Mouse (Mus musculus) kidney, postnatal 10 days (tissue): ENCODE data around the gene Olfr1341.

Experiments used
- DNase-seq: peaks from one replicate; pipeline ENCODE4 v3.0.0; 2021; ENCODE audit warnings: mixed read lengths

The Olfr1341 gene

DNA sequence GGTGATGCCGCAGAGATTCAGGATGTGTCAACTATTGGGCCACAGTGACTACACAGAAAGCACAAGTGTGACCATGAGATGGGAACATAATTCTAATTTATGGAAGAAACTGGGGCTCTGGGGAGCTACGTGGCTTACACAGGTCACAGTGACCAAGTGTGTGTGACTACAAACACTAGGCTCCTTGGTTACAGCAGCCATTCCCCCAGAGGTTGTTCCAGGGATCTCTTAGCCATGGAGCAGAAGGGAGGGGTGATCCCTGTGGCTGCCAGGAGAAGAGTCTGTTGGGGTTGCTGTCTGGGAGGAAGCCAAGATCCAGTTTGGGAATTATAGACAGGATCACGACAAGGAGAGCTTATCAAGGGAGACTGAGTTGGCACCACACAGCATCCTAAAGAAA lies at the start of gene Olfr1341:
Olfr1341 (plus strand) TSS at position 301 of the 400 bp plus-strand sequence.
- DNase-seq: no peak

DNA sequence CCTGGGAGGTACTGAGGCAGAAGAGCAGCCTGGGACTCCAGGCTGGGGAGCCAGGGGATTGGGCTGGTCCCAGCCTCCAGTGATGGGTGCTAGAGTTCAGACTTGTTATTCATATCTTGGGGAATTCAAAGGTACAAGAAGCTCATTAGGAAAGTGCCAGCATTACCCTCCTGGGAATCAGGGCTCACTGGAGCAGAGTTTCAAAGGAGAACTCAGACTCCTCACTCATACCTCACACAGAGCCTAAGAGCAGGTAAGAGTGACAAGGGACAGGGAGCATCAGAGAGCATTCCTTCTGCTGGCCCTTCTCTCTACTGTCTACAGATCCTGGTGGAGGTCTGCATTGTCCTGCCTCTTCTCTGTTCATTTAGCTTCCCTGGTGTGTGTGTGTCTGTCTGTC lies 44.7 kb upstream of the Olfr1341 start, which contains the start of gene Olfr62:
Olfr62 (plus strand) TSS at position 301 of the 400 bp plus-strand sequence.
- DNase-seq: no peak

DNA sequence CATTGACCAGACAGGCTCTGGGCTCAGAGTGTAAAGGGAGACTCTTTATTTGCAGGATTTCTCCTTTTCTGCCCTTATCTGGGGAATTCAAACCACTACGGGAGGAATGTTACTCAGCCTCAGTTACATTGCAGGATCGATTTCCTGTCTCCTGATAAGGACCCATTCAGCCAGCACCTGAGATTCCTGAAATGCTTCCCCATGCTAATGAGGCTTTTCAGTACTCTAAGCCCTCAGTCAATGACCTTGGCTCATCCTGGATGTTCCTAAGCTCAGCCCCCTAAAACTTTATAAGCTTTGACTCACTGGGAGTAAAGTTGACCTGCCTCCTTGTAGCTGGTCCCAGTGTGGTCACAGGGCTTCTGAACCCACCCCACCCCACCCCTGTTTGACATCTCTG lies 16.2 kb upstream of the Olfr1341 start:
- DNase-seq: no peak

DNA sequence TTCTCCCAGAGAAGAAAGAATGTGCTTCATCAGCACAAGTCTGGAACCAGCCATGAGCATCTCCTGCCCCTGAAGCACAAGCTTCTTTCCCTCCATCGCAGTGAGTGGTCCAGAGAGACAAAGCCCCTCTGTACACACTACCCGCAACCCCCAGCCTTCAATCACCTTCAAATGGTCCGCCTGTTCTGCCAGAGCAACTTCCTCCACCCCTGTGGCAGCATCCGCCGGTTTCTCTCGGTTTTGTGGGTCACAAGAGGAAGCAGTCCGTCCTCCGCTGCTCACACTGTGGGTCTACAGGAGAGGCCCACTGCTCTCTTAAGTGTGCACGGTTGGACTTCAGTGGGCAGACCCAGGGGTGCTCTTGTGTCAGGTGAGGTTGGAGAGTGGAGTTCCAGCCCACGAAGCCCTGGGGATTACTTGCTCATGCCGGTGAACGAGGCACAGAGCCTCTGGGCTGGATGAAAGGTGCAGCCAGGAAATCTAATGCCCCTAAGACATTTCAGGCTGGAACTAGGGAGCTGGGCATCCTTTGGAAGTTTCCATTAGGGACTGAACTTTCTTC lies 10.8 kb upstream of the Olfr1341 start, which contains the start of gene Olfr1342:
Olfr1342 (minus strand) TSS at position 345 of the 562 bp plus-strand sequence.
- DNase-seq: peak; percentile 4

DNA sequence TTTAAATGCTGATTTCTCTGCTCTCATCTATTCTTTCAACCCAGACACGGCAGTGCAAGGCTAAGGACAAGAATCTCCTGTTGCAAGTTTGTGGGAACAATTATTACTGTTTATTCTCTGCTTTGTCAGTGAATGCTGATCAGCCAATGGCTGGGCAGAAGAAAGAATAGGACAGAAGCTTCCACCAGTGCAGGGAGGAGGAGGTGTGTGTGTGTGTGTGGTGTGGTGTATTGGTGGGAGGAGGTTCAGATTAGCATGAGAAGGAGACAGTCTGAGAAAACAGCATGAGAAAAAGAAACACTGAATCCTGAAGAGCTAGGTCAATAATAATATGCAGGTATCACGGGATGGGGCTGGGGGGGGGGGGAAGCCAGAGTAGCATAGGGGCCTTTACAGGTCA lies 9.5 kb upstream of the Olfr1341 start:
- DNase-seq: no peak

DNA sequence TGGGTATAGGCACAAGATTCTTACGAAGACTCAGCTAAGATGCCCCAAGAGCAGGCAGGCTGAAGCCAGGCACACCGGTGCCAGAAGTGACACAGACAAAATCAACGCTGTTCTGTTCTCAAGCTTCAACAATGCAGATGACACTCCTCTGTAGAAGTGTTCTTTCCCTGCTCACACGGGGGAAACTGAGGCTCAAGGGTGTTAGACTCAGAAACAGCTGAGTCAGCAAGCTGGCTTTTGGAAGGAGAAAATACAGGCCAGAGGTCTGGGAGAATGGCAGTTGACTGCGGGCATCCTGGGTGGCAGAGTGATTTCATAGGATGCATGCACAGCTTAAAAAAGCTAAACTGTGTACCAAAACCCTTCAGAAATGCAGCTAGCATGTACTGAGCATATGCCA lies 4.8 kb downstream of the Olfr1341 start:
- no peak for DNase-seq

DNA sequence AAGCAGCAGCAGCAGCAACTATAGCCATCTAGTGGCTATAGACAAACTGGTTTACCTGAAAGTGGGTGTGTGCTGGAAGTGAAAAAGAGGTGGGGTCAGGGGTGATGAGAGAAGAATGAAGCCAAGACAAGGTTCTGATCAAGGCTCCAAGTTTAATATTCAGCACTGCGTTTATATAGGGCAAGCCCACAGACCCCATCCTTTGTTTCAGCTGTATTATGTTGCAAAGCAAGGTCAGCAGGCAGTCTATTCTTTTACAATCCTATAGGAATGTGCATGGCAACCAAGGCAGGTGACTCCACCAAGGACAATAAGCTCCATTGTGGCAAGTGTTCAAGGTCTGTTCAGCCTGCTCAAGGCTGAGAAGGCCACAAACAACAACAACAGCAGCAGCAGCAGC lies 8.3 kb downstream of the Olfr1341 start:
- DNase-seq: no peak

DNA sequence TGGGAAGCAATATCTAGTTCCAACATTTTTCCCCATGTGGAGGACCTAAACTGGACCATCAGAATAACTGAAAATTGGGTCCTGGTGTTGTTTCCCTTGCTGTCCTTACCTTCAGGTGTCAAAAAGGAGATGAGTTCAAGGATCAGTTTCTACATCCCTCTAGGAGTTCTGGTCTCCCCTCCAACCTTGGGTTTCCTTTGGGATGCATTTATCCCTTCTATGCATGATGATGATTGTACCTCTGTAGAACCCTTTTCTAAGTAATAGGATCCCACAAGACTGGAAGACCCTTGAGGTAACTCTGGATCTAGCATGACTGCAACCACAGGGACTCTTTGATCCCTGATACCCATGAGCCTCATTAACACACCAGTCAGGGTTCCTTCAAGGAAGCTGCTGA lies 16.5 kb downstream of the Olfr1341 start, which contains the start of gene Olfr1340:
Olfr1340 (plus strand) TSS at position 301 of the 400 bp plus-strand sequence.
- DNase-seq: no peak

DNA sequence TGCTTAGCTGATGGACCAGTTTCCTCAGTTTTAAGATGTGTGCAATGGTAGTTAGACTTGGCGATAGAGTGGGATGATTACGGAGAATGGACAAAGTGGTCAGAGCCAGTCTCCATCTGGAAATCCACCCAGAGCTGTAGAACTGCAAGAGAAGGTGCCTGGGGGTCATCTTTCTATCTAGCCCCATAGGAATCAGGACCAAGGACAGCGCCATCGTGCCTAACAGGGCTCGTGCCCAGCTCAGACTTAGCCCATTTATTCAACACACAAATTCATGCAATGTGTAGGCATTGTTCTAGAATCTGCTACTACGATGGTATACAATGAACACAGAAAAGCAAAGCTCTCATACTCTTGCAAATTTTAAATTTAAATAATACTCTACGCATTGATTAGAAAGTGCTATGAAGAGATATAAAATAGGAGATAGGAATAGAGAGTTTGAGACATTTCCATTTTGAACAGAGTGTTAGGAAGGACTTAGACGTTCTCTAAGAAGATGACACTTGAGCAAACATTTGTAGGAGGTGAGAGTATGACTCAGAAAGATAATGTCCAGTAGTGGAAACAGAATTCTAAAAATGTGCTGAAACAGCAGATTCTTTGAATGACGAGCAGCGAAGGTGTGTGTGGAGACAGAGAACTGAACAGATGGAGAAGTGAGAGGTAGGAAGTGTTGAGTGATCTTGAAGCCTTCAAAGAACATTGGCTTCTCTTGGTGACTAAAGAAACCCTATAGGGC lies 18.6 kb downstream of the Olfr1341 start:
- peak; percentile 61 for DNase-seq

DNA sequence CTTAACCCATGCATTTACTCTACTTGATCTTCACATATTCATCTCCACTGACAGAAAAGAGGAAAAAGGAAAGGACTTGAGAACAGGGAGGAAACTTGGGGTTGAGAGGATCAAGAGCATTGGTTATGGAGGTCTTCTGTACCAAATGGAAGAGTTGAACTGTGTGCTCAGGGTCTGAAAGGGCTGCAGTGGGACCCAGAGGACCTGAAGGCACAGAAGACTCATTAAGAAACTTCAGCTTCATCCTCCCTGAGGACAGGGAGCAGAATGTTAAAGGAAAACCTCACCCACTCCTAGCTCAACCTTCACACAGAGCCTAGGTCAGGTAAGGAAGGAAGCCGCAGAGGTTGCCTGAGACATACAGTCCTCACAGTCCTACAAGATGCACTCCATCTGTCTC lies 28.6 kb downstream of the Olfr1341 start, which contains the start of gene Olfr1339:
Olfr1339 (plus strand) TSS at position 301 of the 400 bp plus-strand sequence.
- no peak for DNase-seq

DNA sequence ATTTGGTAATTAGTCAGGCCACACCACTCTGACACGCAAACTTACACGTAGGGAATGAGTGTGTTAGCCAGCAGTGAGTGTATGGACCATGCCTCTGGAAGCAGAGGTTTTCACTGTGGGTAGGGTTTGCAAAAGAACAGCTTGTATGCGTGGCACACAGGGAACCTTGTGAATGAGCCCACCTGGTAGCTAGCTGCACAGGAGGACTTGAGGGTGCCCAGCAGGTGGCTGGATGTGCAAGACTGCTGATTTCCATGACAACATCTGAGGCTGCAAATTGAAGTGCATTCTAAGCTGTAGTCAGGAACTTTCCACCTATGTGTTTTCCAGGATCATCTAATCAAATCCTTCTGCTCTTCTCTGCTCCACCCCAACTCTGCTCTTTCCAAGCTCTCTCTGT lies 36.3 kb downstream of the Olfr1341 start:
- DNase-seq: no peak

DNA sequence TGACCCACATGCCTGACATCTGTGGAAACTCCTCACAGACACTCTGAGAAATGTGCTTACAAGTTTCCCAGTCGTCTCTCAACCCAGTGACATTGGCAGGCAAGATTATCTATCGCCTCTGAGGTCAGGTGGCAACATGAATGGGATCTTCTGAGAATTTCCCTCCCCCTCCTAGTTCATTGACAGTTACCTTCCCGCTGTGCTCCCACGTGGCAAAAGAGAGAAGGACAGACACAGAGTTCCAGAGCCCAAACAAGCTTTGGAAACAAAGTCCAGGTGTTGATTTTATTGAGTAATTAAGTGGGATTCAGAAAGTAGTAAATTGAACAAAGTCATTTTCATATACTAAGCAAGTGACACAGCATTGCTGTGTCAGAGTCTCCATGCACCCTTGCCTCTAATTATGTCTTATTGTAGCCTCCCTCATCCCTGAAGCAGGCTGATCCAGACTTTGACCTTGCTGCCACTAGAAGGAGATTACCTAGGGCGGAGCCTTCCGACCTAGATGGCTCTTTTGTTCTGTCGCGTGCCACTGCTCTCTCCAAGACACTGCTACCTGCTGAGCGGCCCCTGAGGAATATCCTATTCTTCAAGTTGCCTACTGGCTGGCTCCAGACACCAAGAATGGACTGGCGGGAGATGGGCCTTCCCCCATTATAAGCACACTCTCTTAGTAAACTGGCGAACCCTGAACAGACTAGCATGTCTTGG lies 37.8 kb downstream of the Olfr1341 start:
- no peak for DNase-seq

DNA sequence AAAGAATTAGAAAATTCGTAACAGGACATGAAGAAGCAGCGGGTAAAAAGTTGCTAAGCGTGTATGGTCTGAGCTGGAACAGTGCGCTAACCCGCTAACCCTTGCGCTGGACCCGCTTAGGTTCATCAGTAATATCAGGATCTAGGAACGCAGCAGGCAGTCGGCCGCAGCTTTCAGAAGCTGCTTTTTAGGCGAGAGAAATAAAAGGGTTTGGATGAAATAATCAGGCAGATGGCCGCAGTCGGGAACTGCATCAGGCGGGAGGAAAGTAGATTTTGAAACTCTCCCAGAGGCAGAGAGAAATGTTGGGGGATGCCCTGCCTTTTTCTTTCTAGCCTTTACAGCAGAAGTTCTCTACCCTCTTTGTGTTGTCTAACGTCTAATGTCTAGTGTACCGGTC lies 38.6 kb downstream of the Olfr1341 start:
- DNase-seq: no peak

DNA sequence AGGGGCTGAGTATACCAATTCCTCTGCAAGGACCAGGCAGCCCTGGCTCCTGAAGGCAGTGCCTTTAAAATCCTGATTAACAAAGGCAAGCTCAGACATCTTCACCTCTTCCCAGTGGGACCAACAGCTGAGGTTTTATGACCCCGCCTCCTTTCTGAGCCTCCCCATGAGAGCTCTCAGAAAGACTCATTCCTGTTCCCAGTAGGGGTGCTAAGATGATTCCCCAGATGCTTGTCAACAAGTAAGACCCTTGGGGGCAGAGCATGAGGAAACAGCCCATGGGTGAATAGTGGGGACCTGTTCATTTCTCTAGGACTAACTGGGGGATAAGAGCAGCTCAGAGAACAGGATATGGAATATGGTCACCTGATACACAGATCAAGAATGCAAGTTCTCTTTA lies 55.3 kb downstream of the Olfr1341 start, which contains the start of gene Olfr1338:
Olfr1338 (minus strand) TSS at position 101 of the 400 bp plus-strand sequence.
- no peak for DNase-seq
